Mouse (Mus musculus) brain, embryonic 14.5 days (tissue): ENCODE data around the gene Stx18. TPM values are rescaled to one million over a fixed set of nuclear protein-coding genes. Genes with fewer than 3 reads are reported as not detected.
A peak's percentile ranks its signal among the peaks of the same experiment; 100 is the strongest.

Experiments
- DNase-seq: peaks from one replicate; pipeline ENCODE4 v3.0.0-alpha.2; 2011; ENCODE audit warnings: low read depth
- CTCF ChIP-seq: fragments of 200-500 bp; IDR thresholded peaks from 2 replicates; pipeline ENCODE4 v1.5.1; 2012; ENCODE audit warnings: inconsistent platforms, mild to moderate bottlenecking, moderate library complexity, borderline replicate concordance; ENCODE audit not compliant: insufficient read depth, insufficient read length; ENCODE audit errors: extremely low read depth
- POLR2A ChIP-seq: fragments of 200-500 bp; IDR thresholded peaks from 2 replicates; pipeline ENCODE4 v1.6.1; 2012; ENCODE audit warnings: mild to moderate bottlenecking, inconsistent platforms, borderline replicate concordance; ENCODE audit not compliant: poor library complexity, insufficient read depth, insufficient read length, severe bottlenecking; ENCODE audit errors: extremely low read depth
- polyA plus RNA-seq: library from polyadenylated mRNA; depleted of rRNA; stranded (reverse); fragments of >200 nt; gene quantifications from 2 replicates; pipeline ENCODE4 v1.2.3, GENCODE M21; 2012

The Stx18 gene
- polyA plus RNA-seq, 1 experiment, result 28.0 TPM

DNA sequence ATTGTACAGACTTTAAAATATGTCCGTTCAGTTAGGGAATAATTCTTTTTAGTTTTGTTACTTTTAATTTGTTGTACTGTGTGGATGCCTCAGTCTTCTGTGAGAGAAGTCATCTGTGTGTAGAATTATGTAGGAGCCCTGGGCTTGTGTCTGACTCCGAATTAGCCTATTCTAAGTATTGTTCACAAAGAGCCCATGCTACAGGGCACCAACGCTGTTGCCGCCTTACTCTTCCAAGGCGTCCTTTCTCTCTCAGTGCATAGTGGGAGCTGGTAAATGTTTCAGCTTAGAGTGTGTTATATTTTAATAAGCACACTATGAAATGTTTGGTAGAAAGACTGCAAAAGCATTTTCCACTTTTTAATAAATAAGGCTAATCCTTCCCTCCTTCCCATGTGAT lies 44.8 kb downstream of the Stx18 start:
- TF ChIP-seq POLR2A (no peak), CTCF (no peak)
- DNase-seq, result no peak

DNA sequence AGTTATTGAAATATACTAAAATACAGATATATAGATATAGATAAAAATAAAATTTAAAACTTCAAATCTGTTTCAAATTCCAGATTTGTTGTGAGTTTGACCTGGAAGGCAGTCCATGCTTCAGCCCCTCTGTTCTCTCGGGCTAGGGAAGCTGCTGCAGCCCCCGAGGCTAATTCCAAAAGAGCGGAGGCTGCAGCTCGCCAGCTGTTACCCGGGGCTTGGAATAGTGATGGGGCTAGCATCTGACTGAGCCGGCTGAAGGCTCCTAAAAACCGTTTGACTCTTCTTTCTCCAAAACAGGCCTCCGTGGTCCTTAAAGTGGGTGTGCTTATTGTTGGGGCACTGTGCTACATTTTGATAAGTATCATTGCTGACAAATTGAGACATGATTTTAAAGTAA lies 46.1 kb downstream of the Stx18 start:
- no peak for TF ChIP-seq POLR2A
- no peak for TF ChIP-seq CTCF

DNA sequence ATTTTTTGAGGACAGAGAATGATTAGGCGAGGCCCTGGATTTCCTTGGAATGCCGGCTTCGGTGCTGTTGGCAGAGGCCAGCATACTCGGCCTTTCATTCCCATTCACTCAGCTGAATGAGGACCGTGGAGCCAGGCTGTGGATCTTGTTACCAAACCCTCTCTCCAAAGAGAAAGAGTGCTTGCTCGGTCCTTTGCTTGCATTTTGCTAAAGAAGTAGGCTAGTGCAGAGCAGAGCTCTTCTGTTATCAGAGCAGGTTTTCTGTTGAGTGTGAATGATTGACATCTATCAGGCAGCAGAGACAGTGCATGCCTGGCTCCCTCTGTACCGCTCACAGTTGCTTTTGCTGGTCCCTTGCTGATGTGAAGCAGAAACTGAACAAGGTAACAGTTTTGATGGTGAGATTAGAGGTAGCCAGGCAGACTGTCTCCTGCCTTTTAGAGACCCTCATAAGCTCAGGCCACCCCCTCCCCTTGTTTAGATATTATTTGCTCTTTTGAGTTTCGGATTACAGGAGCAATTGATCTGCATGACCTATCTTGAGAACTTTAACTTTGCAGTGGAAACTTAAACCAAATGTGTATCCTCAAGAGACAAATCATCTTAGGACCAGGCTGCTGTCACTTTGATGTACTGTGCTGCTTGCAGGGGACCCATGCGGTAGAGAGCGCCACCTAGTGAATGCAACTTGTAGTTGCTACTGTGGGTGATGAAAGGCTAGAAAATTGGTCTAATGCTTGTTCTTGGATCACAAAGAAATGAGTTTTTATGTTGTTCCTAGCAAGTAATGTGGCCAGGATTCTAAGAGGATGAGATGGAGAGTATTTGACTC lies 47.2 kb downstream of the Stx18 start:
- DNase-seq, result peak; percentile 84
- no peak for TF ChIP-seq POLR2A
- TF ChIP-seq CTCF, result peak; percentile 81; the same call in 1 of the 2 replicates

More for the DNA sequence above, 46.1 kb downstream of the Stx18 start:
- peak; percentile 28 for DNase-seq

DNA sequence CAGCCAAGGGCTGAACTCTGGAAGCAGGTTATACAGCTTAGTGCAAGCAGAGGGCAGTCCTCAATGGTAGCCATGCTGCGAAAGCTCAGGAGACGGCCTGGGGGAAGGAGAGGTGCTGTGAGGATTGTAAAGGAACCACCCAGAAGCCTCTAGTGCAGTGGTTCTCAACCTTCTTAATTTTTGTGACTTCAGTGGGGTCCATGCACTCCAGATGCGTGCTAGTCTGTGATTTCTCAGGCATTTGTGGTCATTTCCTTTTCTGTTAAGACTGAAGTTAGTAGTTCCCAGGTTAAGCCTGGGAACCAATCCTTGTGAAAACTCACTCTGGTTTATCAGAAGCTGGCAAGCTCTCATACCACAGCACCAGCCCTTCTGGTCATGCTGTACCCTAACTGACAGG lies 51.6 kb downstream of the Stx18 start:
- no peak for DNase-seq
- no peak for TF ChIP-seq POLR2A
- no peak for TF ChIP-seq CTCF

DNA sequence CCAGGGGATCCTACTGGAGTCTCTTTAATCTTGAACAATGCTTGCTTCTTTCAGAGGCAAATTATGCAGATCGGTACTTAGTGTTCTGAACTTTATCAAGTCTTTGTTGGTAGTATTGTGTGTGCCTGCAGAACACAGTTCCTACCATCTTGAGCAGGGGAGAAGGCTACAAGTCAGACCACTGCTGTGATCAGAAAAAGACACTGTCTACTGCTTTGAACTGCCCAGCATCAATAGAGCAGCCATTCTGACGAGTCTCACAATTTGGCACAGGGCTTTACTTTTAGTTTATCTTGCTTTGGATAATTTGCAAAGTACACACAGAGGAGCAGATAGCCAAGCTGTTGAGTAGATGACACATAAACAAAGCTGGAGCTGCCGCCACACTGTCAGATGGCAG lies 52.0 kb downstream of the Stx18 start:
- no peak for TF ChIP-seq CTCF
- TF ChIP-seq POLR2A, result no peak
- DNase-seq, result peak; percentile 32

DNA sequence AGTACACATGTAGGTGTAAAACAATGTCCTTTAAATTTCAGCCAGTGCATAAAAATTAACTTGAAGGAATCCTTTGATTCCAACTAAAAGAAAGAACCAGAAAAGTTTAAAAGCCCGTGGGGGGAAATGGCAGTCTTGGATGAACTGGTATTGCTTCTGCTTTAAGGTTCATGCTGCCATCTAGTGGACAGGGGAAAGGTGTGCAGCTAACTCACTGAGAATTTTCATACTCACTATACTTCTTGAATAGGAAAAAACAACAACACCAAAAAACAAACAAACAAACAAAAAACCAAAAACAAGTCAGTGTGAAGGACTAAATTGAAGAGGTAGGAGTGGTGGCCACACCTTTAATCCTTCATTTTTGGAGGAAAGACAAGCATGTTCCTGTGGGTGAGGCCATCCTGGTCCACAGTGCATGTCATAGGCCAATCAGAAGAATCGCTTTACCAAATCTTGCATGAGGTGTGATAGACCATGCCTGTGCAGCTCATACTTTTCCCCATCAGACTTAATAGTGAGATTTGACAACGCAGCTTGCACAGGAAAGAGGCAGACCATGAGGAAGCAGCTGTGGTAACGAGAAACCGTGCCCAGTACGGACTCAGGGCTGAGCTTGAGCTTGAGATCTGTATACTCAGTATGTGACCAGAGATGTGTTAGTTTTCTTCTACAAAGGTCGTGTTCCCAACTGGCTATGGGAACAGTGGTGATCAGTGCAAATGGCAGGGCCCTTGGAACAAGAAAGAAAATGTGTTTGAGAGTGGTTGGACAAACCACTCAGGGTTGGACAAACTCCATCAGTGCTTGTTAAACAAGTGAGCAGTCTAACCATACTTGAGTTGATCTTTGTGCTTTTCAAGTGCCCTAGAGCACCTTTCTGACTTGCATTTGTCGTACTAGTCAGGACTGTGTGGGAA lies 52.8 kb downstream of the Stx18 start:
- DNase-seq, result peak; percentile 84
- TF ChIP-seq CTCF (peak; percentile 72; the same call in 1 of the 2 replicates), POLR2A (no peak)

DNA sequence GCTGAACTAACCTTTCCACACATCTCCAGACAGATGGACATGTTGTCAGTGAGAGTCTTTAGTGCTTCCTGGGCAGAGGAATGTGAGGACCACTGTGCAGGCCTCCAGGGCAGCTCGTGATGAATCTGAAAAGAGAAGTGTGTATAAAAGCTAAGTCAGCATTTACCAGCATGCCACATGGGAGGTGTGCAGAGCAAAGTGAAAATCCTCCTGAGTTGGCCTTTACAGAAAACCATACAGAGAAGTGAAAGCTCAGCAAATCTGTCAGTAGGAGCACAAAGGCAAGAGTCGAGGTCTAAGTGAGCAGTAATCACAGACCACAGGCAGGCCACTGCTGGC lies 53.4 kb downstream of the Stx18 start:
- no peak for DNase-seq
- TF ChIP-seq POLR2A (no peak), CTCF (no peak)

DNA sequence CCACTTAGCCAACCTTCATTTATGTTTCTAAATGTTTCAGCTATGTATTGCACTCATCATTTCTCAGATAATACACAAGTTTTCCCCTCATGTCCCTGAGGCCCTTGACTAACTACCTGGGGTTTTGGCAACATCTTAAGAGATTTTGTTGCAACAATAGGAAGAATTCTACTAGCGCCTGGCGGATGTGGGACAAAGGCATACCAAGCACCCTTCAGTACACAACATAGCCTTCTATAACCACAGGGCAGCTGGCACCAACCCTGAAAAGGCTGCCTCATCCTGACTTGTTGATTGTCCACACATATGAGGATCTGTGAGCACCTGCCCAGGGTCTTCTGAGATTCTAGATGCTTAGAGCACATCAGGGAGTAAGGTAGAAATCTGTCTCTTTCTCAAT lies 55.8 kb downstream of the Stx18 start:
- no peak for DNase-seq
- TF ChIP-seq CTCF (no peak), POLR2A (no peak)

DNA sequence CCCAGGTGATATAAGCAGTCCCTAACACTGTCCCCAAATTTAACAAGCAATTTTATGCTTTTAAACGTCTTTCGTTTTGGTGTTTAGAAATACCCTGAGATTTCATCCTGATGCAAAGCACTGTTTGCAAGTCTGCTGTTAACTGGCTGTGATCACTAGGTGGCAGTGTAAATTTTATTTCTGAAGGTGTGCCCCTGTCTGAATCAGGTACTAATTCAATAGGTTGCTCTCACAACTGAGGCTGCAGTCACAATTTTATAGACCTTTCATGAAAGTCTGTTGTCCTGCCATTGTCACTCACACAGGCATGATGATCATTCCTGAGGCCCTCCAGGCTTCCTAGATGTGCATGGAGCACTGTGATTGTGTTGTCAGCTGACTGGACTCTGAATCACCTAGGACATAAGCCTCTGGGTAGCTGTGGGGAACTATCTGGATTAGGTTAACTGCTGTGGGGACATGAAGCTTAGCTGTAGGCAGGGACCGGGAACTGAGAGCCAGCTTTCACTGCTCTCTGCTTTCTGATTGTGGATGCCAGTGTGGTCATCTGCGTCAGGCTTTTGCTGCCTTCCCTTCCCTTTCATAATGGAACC lies 59.1 kb downstream of the Stx18 start:
- DNase-seq, result peak; percentile 70
- TF ChIP-seq POLR2A, result no peak
- TF ChIP-seq CTCF, result peak; percentile 40; the same call in 1 of the 2 replicates

DNA sequence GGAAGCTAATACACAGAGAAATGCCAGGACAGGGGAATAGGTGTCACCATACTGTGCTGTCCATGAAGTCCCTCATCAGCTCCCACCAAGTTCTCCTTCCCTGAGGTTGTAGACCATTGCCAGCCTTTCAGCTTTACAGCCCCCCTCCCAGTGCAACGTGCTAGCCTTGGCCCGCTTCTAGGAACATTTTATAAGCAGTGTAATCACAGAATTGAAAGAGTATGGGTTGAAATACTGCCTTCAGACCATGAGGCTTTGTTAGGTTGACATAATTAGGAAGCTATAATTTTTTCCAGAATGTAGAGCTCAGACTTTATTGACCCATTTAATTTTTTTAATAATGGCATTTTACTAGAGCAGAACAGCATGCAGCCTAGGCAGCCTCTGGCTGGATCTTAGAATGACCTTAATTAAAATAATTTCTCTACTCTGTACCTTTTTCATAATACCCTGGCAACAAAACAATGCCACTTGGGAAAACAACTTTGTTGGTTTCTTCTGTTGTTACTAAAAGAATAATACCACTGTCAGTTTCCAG lies 60.7 kb downstream of the Stx18 start:
- no peak for TF ChIP-seq CTCF
- no peak for TF ChIP-seq POLR2A
- DNase-seq, result no peak

DNA sequence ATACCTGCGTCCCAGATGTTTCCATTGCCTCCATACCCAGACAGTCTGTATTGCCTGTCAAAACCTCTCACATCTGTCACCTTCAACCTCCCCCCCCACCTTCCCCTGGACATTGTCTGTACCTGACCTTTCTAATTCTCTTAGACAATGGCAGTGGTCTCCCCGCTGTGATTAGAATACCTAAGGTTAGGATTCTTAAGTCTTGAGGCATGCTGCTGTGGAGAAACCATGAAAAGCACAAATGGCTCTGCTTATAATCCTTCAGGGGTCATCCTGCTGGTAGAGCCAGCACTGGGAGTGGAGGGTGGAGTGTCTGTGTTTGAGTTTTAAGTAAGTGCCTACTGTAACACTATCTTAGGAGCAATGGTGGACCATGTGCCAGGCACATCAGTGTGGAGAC lies 64.4 kb downstream of the Stx18 start:
- no peak for DNase-seq
- no peak for TF ChIP-seq CTCF
- TF ChIP-seq POLR2A, result no peak
